ENCODE assay signal across 8 mouse cellular contexts in the genomic region with DNA sequence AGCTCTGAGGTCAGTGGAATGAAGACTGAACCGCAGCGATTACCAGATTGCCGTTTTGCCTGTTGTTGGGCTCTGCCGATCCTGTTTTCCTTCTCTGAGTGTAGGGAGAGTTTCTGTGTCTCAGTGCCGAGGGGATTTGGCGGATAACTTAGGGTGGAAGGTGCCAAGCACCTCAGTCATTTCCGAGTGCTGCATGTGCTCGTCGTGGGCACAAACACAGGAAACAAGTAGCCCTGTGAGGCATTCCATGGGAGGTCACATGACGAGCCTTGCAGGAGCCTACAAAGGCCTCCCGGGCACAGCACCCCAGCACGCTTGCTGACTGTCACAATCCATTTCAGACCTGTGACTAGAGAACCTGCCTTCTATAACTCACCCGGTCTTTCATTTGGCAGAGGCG.
DNase-seq lines count a peak whose midpoint lies in the region; ATAC-seq lines count a peak whose summit lies in the region.

No protein-coding gene starts in this region.

- peak overlapping the region; percentile 22; the same call in 1 of the 2 replicates for H3K27ac ChIP-seq in forebrain, embryonic 13.5 days
- H3K27ac ChIP-seq in forebrain, embryonic 14.5 days (ENCODE audit: low read depth, low read length): no peak overlapping the region; the same call in 1 of the 2 replicates
- H3K27ac ChIP-seq in heart, embryonic 13.5 days (replicated peaks): peak overlapping the region; percentile 87
- peak overlapping the region; percentile 88 for H3K27ac ChIP-seq in kidney, embryonic 15.5 days

- H3K4me2 ChIP-seq in forebrain, embryonic 13.5 days: no peak overlapping the region
- H3K4me2 ChIP-seq in forebrain, embryonic 14.5 days (ENCODE audit: low read length): no peak overlapping the region
- H3K4me2 ChIP-seq in heart, embryonic 13.5 days: peak overlapping the region; percentile 45
- peak overlapping the region; percentile 21; the same call in 1 of the 2 replicates for H3K4me2 ChIP-seq in kidney, embryonic 15.5 days

- no peaks in the 10 kb centered on the region for H3K36me3 ChIP-seq in forebrain, embryonic 13.5 days (ENCODE audit: poor library complexity, severe bottlenecking)
- no peaks in the 10 kb centered on the region for H3K36me3 ChIP-seq in forebrain, embryonic 14.5 days (ENCODE audit: control insufficient read depth, insufficient read depth, low read length)
- no peaks in the 10 kb centered on the region for H3K36me3 ChIP-seq in heart, embryonic 13.5 days
- no peaks in the 10 kb centered on the region for H3K36me3 ChIP-seq in kidney, embryonic 15.5 days

- ATAC-seq in forebrain, embryonic 13.5 days: no peak
- no peak for ATAC-seq in forebrain, embryonic 14.5 days
- no peak for ATAC-seq in heart, embryonic 13.5 days (ENCODE audit: extremely low read depth, insufficient number of reproducible peaks, low FRiP score, low TSS enrichment)
- no peak for ATAC-seq in kidney, embryonic 15.5 days (replicated peaks; ENCODE audit: low FRiP score)

- H3K9ac ChIP-seq in forebrain, embryonic 13.5 days: no peak overlapping the region
- no peak overlapping the region for H3K9ac ChIP-seq in forebrain, embryonic 14.5 days (ENCODE audit: low read length)
- peak overlapping the region; percentile 34; the same call in 1 of the 2 replicates for H3K9ac ChIP-seq in heart, embryonic 13.5 days
- no peak overlapping the region for H3K9ac ChIP-seq in kidney, embryonic 15.5 days

- no peaks in the 10 kb centered on the region for H3K27me3 ChIP-seq in forebrain, embryonic 13.5 days
- no peaks in the 10 kb centered on the region for H3K27me3 ChIP-seq in forebrain, embryonic 14.5 days (replicated peaks; ENCODE audit: control insufficient read depth, insufficient read depth, low read length)
- H3K27me3 ChIP-seq in heart, embryonic 13.5 days (replicated peaks): no peaks in the 10 kb centered on the region
- no peaks in the 10 kb centered on the region for H3K27me3 ChIP-seq in kidney, embryonic 15.5 days

- no peak overlapping the region for H3K4me3 ChIP-seq in forebrain, embryonic 13.5 days
- no peak overlapping the region for H3K4me3 ChIP-seq in forebrain, embryonic 14.5 days (ENCODE audit: low read depth, low read length)
- H3K4me3 ChIP-seq in heart, embryonic 13.5 days: no peak overlapping the region
- H3K4me3 ChIP-seq in kidney, embryonic 15.5 days (replicated peaks): no peak overlapping the region

- WGBS in forebrain, embryonic 13.5 days: 68% methylated on average over 14 of the region's 14 CpGs
- WGBS in forebrain, embryonic 14.5 days: 69% methylated on average over 14 of the region's 14 CpGs
- WGBS in heart, embryonic 13.5 days: 39% methylated on average over 14 of the region's 14 CpGs
- WGBS in kidney, embryonic 15.5 days: 56% methylated on average over 14 of the region's 14 CpGs

- peaks cover 59% of the 10 kb centered on the region for H3K4me1 ChIP-seq in forebrain, embryonic 13.5 days
- peaks cover 36% of the 10 kb centered on the region for H3K4me1 ChIP-seq in forebrain, embryonic 14.5 days (ENCODE audit: control insufficient read depth, insufficient read depth, low read length)
- H3K4me1 ChIP-seq in heart, embryonic 13.5 days: peaks cover 53% of the 10 kb centered on the region
- peaks cover 61% of the 10 kb centered on the region for H3K4me1 ChIP-seq in kidney, embryonic 15.5 days

- no peaks in the 10 kb centered on the region for H3K9me3 ChIP-seq in forebrain, embryonic 13.5 days (replicated peaks)
- no peaks in the 10 kb centered on the region for H3K9me3 ChIP-seq in forebrain, embryonic 14.5 days (replicated peaks; ENCODE audit: control insufficient read depth, low read length)
- H3K9me3 ChIP-seq in heart, embryonic 13.5 days: no peaks in the 10 kb centered on the region
- H3K9me3 ChIP-seq in kidney, embryonic 15.5 days (replicated peaks): no peaks in the 10 kb centered on the region

- no peak for DNase-seq in forebrain, embryonic 14.5 days (ENCODE audit: low spot score)
- peak; percentile 72 for DNase-seq in lung, postnatal 25 days (ENCODE audit: low spot score)
- no peak for DNase-seq in urinary bladder, postnatal 36 days (ENCODE audit: low spot score in 2 of 2)
- DNase-seq in frontal cortex, postnatal 36 days (ENCODE audit: low spot score in 2 of 2): no peak
- no peak for DNase-seq in T-cell, adult 2 months (ENCODE audit: low spot score)

Comparison
In these comparisons a context has a peak if more than half of its experiments do, and no peak if none do; other contexts are left out.
1. H3K4me2 ChIP-seq: peak in heart, embryonic 13.5 days (single experiment) and kidney, embryonic 15.5 days (single experiment); none in forebrain, embryonic 13.5 days (single experiment) and forebrain, embryonic 14.5 days (single experiment).